Mouse (Mus musculus) lung, adult 18-20 months (tissue): ENCODE data around the gene Sept3.

ENCODE experiments used
- DNase-seq, 2 experiments: peaks; one replicate each; pipeline ENCODE4 v3.0.0; 2022; ENCODE audit warnings: mixed read lengths in 2 of 2

Sept3 gene

GRCm38 (mm10) chr15:82274927-82275901 is 521 bp downstream of the Sept3 start:
- DNase-seq: no peak

DNA sequence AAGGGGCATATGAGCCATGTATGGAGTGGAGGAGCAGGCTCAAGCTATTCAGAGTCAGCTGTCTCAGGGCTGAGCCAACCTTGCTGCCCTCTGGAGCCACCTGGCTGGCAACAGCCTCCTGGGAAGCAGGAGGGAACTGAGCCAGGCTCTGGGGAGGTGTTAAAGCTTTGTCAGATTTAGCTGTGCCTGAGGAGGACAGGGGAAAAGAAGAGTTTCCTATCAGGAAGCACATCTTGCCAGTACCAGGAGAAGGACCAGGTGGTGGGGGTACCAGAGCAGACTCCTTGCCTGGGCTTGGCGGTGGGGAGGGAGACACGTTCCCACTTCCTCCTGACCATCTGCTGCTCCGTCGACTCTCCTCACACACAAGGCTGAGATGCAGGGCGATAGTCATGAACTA is 2.9 kb downstream of the Sept3 start:
- DNase-seq: no peak

DNA sequence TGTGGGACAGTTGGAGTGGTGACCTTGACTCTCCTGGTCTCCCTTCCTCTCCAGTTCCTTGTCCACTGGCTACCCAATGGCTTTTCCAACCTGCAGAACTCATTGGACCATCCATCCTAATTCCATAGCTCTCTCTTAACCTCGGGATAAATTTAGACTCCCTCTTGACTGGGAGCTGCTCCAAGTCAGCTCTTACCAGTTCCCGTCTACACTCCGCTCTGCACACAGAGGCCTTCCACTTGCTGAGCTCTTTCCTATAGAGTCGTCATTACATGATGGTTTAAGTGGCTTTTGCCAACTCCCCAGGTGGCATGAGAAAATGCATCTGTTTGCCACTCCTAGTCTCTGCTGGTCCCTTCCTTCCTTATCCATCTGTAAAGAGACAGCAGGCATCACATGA is 5.9 kb downstream of the Sept3 start:
- no peak for DNase-seq

GRCm38 (mm10) chr15:82286157-82286556 is 11.5 kb downstream of the Sept3 start:
- DNase-seq: no peak

- no peak for DNase-seq
Observed at GRCm38 (mm10) chr15:82290252-82290651, 15.6 kb downstream of the Sept3 start.

GRCm38 (mm10) chr15:82292851-82293250 is 18.2 kb downstream of the Sept3 start:
- no peak for DNase-seq

- DNase-seq: no peak
Observed at GRCm38 (mm10) chr15:82293271-82293711, 18.6 kb downstream of the Sept3 start.

DNA sequence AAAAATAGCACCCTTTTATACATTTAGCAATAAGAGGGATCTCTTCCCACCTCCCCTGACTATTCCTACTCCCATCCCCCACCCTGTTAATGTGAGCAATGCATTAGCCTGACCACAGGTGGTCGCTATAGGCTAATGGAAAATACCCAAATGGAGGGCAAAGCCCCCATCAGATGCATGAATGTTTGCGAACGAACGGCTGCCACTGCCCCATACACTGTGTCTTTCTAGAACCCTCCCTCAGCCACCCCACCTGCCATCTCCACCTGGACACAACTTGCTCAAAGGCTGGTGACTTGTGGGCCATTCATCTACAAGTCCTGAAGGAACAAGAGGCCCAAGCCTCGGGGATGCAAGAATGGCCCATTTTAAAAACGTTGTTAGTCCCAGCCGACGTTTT is 19.4 kb downstream of the Sept3 start:
- no peak for DNase-seq

- peak in 1 of 2 experiments; percentile 11 for DNase-seq
Observed at GRCm38 (mm10) chr15:82298764-82299561, 24.3 kb downstream of the Sept3 start, which contains the start of gene Wbp2nl. Gene Wbp2nl (plus strand): TSS chr15:82298954.

GRCm38 (mm10) chr15:82307107-82307506 is 32.4 kb downstream of the Sept3 start:
- peak in 1 of 2 experiments; percentile 29 for DNase-seq

GRCm38 (mm10) chr15:82308416-82308815 is 33.7 kb downstream of the Sept3 start:
- no peak for DNase-seq

DNA sequence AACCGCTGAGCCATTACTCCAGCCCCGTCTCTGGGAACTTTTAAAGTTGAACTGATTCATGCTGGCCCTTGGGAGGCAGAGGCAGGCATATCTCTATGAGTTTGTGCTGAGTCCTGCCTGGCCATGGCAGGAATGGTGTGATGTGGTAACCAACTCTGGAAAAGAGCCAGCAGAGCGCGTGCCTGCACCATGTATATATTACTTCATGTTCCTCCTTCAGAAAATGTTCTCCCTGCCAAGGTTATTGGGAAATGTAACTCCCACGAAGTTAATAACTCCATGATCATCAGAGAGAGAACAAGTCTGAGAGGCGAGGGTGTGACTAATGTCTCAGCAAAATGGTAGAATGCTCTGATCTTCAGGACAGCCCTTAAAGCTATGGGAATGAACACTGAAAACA is 43.1 kb downstream of the Sept3 start:
- peak in 1 of 2 experiments; percentile 34 for DNase-seq

DNA sequence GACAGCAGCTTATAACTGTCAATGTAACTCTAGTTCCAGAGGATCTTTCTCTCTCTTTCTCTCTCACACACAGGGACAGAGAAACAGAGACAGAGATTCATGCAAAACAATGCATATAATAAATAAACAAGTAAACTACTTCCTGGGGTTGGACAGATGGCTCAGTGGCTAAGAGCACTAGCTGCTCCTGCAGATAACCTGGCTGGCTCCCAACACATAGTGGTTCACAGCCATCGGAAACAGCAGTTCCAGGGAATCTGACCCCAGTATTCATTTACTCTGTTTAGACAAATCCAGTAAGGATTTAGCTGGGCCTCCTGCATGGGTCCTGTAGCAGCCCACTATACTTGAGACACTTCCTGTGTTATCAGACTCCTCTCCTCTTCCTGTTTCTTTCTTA is 44.9 kb downstream of the Sept3 start:
- no peak for DNase-seq

DNA sequence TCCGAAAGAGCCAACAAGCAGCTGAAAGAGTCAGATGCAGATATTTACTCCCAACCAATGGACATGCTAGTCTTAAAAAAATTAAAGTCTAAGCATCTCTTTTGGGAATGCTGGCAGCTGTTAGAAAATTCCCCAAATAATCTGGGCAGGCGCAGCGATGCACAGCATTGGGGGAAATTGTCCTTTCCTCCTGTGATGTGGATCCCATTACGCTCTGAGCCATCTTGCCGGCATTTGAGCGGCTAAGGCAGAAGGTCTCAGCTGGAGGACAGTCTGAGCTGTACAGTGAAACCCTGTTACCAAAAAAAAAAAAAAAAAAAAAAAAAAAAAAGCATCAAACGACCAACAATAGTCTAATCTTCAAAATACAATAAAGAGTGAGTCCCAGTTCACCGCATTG is 47.5 kb downstream of the Sept3 start:
- no peak for DNase-seq

GRCm38 (mm10) chr15:82325382-82325781 is 50.7 kb downstream of the Sept3 start:
- DNase-seq: no peak

DNA sequence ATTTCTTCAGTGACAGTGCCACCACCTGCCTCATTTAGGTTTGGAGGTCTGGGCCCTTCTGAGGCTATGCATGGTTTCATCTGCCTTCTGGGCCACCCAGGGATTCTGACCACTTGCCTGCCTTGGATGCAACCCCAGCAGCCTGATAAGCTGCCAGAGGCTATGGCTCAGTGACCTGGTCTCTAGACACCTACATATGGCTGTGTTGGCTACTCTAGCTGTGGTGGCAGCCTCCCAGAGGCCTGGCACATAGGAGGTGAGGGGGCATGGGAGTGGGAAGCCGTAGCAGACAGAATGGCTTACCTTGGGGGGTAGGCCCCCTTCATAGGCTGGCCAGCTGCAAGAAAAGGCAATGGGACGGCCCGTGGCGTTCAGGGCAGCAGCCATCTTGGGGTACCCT is 60.5 kb downstream of the Sept3 start:
- DNase-seq: no peak

DNA sequence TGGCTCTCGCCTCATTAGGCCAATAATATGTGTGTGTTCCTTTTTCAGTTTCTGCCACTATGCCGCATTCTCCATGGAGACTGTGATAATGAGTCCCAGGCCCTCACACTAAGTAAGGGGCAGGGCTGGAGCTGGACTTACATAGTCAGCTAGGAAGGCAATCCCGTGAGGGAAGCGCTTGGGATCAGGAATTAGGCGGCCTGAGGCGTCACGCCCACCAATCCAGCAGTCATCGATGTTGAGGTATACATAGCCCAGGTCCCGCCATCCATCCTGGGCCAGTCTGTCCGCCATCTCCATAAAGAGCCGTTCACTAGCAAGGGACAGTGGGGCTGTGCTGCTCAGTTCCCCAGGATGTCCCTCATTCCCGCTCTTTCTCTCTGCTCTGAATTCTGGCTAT is 61.9 kb downstream of the Sept3 start:
- DNase-seq: no peak

DNA sequence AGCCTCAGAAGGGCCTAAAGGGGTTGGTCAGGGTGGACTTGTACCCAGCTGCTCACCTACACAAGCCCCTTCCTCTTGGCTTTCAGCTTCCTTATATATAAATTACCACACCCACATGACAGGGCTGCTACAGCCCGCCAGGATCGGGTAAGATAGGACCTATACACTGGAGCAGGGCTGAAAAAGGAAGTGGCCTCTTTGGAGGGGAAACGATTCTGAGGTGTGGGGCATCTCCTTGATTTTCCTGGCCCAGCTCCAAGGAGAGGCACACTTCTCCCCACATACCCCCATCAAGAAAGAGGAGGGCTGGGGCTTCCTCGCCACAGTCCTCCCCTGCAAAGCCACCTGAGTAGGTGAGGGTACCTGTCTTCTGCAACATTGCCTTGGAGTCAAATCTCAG is 63.2 kb downstream of the Sept3 start:
- no peak for DNase-seq

- DNase-seq: peak; percentile 97 to 98
Observed at GRCm38 (mm10) chr15:82338593-82339112, 64.0 kb downstream of the Sept3 start, which contains the start of the genes Naga, Pheta2 and Smdt1. Gene Naga (minus strand): TSS chr15:82338925. Gene Pheta2 (plus strand): TSS chr15:82338942. Gene Smdt1 (plus strand): TSS chr15:82338959.

- no peak for DNase-seq
Observed at GRCm38 (mm10) chr15:82339150-82339549, 64.5 kb downstream of the Sept3 start.

- DNase-seq: no peak
Observed at GRCm38 (mm10) chr15:82339634-82340254, 65.1 kb downstream of the Sept3 start.

GRCm38 (mm10) chr15:82340414-82341035 is 65.8 kb downstream of the Sept3 start:
- DNase-seq: no peak
